Mouse (Mus musculus) inflammation-experienced regulatory T-cells (primary cell): ENCODE data around the gene Rp2. TPM values are rescaled to one million over a fixed set of nuclear protein-coding genes. Genes with fewer than 3 reads are reported as not detected.

Source experiments
- polyA plus RNA-seq, 2 experiments: library from polyadenylated mRNA; unstranded; fragments of 100-300 nt; shearing (Covaris generic); gene quantifications; one replicate each; pipeline ENCODE4 v1.2.1; 2017

The Rp2 gene
- polyA plus RNA-seq = 10 to 100 TPM; 10.3 to 14.6 TPM

GRCm38 (mm10) chrX:20364391-20365365 lies at the start of gene Rp2:
Rp2 (plus strand) TSS chrX:20364481.

DNA sequence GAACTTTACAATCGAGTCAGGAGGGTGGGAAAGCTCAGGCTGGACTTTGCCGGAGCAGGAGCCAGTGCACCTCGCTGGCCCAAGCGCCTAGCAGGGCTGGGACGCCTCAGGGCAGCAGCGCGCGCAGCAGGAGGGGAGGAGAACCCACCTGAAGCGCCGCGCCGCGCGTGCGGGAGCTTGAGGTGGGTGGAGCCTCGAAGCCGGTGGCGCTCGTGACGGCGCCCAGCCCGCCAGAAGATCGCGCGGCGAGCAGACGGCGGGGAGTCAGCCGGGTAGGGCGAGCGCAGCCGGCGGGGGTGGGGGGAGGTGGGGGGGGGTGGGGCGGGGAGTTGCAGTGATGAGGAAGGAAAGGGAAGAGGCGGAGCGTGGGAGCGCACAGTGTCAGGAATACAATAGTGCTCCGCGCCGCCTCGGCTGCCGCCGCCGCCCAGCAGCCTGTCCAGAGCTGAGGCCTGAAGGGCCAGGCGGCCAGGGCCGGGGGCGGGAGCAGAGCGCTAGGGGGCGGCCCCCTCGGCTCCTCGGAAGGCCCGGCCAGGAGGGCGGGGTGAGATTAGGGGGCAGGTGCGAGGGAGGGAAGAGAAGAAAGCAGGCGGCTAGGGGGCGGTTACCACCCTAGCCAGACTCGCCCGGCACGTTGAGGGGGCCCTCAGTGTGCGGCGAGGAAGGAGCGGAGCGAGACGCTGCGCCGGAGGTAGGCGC lies 61.0 kb downstream of the Rp2 start, which contains the start of gene Jade3:
Jade3 (plus strand) TSS at position 549 of the 699 bp plus-strand sequence.

Other genes with a start within 250 kb of the Rp2 start
- gene Slc9a7, start 72.7 kb upstream of the Rp2 start, polyA plus RNA-seq = 10 to 100 TPM; 23.7 to 40.1 TPM
- 1 to 10 TPM; 1.5 to 2.3 TPM for gene Jade3, start 61.2 kb downstream of the Rp2 start, polyA plus RNA-seq
- gene Rgn, start 185.3 kb downstream of the Rp2 start, polyA plus RNA-seq = not detected